Mouse (Mus musculus) olfactory bulb, adult 2 months (tissue): ENCODE measurements around the gene Caskin1.

ENCODE experiments used
- CTCF ChIP-seq: fragments of 200-500 bp; IDR thresholded peaks from 2 replicates; pipeline ENCODE4 v1.5.1; 2012; ENCODE audit warnings: low read depth, mild to moderate bottlenecking, low read length, moderate library complexity; ENCODE audit not compliant: insufficient read depth
- POLR2A ChIP-seq: fragments of 200-500 bp; IDR thresholded peaks from 2 replicates; pipeline ENCODE4 v1.6.1; 2012; ENCODE audit warnings: mild to moderate bottlenecking, low read depth, low read length, moderate library complexity; ENCODE audit not compliant: insufficient read depth

DNA sequence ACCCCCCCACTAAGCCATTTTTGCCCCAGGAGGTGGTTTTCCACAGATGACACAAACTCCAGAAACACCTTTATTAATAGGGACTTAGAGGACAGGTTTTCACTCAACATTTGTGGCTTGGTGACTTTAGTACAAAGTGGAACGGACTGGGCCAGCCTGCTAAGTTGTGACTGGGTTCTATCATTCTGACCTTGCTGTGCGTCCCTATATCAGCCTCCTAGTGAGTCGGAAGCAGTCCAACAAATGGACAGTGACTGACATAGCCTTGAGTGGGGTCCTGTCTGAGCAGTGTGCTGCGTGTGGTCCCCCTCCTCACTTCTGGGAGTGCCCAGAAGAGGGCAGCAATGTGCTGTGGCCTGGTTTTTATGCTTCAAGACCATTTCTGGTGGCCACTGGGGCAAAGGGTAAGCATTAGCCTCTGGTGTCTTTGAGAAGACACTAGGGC, 40.6 kb downstream of the Caskin1 start:
- no peak for TF ChIP-seq POLR2A
- peak; percentile 60 for TF ChIP-seq CTCF
